Mouse (Mus musculus) adrenal gland, adult (tissue): Measurements from ENCODE around the gene Olfr1145.

Experiments used
- DNase-seq, 2 experiments: peaks; one replicate each; pipeline ENCODE4 v3.0.0; 2022 to 2023; ENCODE audit warnings: low spot score in 1 of 2; ENCODE audit not compliant: inconsistent age in 2 of 2

Gene Olfr1145

DNA sequence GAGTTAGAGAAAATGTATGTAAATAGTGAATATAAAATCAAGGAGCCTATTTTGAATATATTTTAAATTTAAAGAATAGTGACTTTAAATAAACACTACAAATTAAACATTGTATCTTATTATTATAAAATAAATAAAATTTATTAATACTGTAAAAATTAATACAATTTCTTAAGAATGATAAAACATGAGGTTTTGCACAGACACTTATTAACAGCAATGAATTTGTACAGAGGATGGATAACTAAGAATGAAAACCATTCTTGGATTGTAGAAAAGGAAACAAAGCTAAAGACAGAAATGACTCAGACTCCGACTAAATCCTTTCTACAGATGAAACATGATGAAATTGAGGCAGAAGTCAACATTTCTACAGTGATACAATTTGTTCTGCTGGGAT is at the start of gene Olfr1145:
Gene Olfr1145 (plus strand): TSS at position 301 of the 400 bp plus-strand sequence.
- DNase-seq = no peak

DNA sequence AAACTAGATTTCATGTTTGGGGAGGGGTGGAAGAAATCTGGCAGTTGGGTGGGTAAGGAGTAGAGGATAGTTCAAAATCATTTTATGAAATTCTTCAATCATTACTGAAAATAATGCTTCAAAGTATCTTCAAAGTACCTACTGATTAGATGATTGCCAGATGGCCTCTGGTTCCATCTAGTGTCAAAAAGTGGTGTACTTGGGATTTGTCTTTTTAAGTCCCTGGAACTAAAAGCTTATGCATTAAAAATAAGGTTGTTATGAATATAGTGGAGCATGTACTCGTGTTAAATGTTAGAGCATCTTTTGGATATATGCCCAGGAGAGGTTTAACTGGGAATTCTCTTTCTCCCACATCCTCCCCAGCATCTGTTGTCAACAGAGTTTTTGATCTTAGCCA is 33.5 kb upstream of the Olfr1145 start:
- DNase-seq = no peak

DNA sequence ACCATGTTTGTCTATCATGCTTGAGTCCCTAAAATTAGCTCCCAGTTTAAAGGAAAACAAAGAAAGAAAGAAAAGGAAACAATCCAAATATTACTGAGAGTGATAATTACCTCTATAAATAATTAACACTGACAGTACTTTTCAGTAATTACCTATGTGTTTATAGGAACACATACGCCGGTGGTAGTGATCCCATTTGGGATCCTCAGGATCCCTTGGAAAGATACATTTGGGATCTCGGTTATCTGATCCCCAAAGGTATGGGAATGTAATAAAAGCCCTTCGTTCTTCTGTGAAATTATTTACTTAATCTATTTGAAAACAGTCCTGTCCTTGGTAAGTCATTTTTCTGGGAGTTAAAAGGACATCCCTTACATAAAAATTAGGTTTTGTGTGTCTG is 30.4 kb upstream of the Olfr1145 start, which contains the start of gene Olfr152:
Gene Olfr152 (plus strand): TSS at position 301 of the 400 bp plus-strand sequence.
- DNase-seq = no peak

DNA sequence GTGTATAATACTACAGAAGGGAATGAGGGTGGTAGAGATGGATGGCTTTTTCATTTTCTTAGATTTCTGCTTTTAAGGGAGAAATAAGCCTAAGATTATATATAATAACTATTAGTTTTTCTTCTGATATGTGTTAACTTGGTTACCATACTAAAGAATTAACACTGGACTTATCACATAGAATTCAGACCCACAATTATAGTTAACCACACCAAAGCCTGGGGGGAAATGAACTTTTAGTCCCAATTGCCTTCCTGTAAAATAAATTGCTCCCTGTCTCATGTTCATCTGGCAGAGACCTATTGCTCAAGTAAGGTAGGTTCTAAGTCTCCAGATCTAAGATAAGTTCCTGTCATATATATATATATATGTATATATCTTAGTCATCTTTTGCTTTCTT is 9.3 kb upstream of the Olfr1145 start, which contains the start of gene Olfr1143:
Gene Olfr1143 (plus strand): TSS at position 301 of the 400 bp plus-strand sequence.
- DNase-seq = no peak

DNA sequence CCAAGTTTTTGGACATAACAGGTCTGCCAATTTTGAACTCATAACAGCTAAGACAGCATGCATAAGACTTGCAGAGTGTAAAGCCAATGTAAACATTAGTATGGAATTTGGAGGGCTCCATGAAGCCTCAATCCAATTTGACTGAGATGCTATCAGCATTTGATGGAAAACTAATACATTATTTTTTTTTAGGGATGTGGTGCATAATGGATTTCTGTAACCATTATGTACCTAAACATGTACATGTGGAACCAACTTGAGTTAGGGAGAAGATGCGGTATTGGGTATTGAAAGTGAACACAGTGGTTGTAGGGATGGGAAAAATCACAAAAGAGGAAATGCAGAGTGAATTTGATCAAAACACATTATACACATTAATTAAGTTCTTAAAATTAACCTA is 20.6 kb downstream of the Olfr1145 start, which contains the start of gene Olfr1148:
Gene Olfr1148 (plus strand): TSS at position 301 of the 400 bp plus-strand sequence.
- DNase-seq = peak in 1 of 2 experiments; percentile 6

DNA sequence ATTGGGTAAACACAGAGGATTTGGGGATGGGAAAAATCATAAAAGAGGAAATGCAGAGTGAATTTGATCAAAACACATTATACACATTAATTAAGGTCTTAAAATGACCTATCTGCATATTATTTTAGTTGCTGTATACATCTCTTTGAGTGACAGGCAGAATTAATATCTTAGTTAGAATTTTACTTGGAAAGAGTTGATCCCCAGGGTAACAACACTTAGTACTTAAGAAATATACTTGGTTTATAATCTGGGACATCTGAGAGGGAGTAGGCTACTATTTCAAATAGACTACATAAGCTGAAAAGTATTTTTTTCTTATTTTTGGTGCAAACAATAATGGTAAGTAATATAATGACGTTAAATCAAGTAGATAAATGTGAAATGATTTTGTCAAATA is 34.1 kb downstream of the Olfr1145 start, which contains the start of gene Olfr1150-ps1:
Gene Olfr1150-ps1 (plus strand): TSS at position 301 of the 400 bp plus-strand sequence.
- no peak for DNase-seq

DNA sequence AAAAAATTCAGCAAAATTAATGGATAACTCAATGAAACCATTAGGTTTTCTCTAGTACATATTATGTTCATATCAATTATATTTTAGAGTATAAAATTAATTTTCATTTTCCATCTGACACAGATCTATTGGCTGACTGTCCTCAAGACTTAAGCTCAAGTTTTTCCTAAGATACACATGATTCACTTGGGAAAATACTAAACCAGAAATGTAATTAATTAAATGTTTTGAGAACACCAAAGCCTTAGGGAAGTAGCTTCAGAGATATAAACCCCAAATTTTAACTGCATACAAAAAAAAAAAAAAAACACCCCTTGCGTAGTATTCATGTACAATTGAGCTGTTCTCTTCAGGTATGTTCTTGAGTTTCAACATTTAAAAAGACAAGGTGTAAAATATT is 45.9 kb downstream of the Olfr1145 start, which contains the start of gene Olfr1151:
Gene Olfr1151 (plus strand): TSS at position 301 of the 400 bp plus-strand sequence.
- no peak for DNase-seq
